Mouse (Mus musculus): ENCODE results near the gene Mettl7b. TPM values are rescaled to one million over a fixed set of nuclear protein-coding genes. Genes with fewer than 3 reads are reported as not detected.

Mettl7b gene
- polyA plus RNA-seq, 1 experiment from 2014 or later, result 232 TPM

GRCm38 (mm10) chr10:128922822-128923012 is 38.1 kb downstream of the Mettl7b start, which contains the start of gene Rdh5:
TSS of gene Rdh5 (minus strand) at chr10:128922888.
- 16% methylated on average over 1 of the region's 1 CpGs for WGBS
- H3K27me3 ChIP-seq (replicated peaks; ENCODE audit: control insufficient read depth, insufficient read depth, low read length), result no peaks in the 10 kb centered on the region
- no peak for TF ChIP-seq CTCF (IDR thresholded peaks at IDR 0.05; ENCODE audit: low read depth)

GRCm38 (mm10) chr10:128921883-128922821 is 38.6 kb downstream of the Mettl7b start:
- Histone ChIP-seq H3K36me3 (ENCODE audit: control insufficient read depth, insufficient read depth) (peaks cover 20% of the 10 kb centered on the region; the same call in 1 of the 2 replicates), H3K9me3 (ENCODE audit: control insufficient read depth) (no peaks in the 10 kb centered on the region), H3K4me2 (replicated peaks; ENCODE audit: low read depth) (peak overlapping the region; percentile 94), H3K4me1 (replicated peaks; ENCODE audit: control insufficient read depth, insufficient read depth, low read length) (peaks cover 21% of the 10 kb centered on the region), H3K27ac (ENCODE audit: low read depth, low read length) (no peak overlapping the region; the same call in 1 of the 2 replicates), H3K27me3 (replicated peaks; ENCODE audit: control insufficient read depth, insufficient read depth, low read length) (no peaks in the 10 kb centered on the region), H3K9ac (ENCODE audit: low read depth, low read length) (peak overlapping the region; percentile 86), H3K4me3 (ENCODE audit: low read depth, low read length) (peak overlapping the region; percentile 76)
- 68% methylated on average over 16 of the region's 16 CpGs for WGBS
- no peak for ATAC-seq
- TF ChIP-seq CTCF (IDR thresholded peaks at IDR 0.05; ENCODE audit: low read depth), result no peak

More at GRCm38 (mm10) chr10:128922822-128923012, 38.1 kb downstream of the Mettl7b start, which contains the start of gene Rdh5:
- peak within 1 kb of the TSS; percentile 86 for H3K9ac ChIP-seq (ENCODE audit: low read depth, low read length)
- peaks cover 14% of the 10 kb centered on the region; the same call in 1 of the 2 replicates for H3K36me3 ChIP-seq (ENCODE audit: control insufficient read depth, insufficient read depth)
- H3K4me3 ChIP-seq (ENCODE audit: low read depth, low read length), result peak within 1 kb of the TSS; percentile 76
- peaks cover 21% of the 10 kb centered on the region for H3K4me1 ChIP-seq (replicated peaks; ENCODE audit: control insufficient read depth, insufficient read depth, low read length)
- peak within 1 kb of the TSS; percentile 94 for H3K4me2 ChIP-seq (replicated peaks; ENCODE audit: low read depth)
- no peak for ATAC-seq
- peak within 1 kb of the TSS; percentile 98 for H3K27ac ChIP-seq (ENCODE audit: low read depth, low read length)
- H3K9me3 ChIP-seq (ENCODE audit: control insufficient read depth), result no peaks in the 10 kb centered on the region

GRCm38 (mm10) chr10:128921251-128921650 is 39.5 kb downstream of the Mettl7b start:
- Histone ChIP-seq H3K4me3 (ENCODE audit: low read depth, low read length) (no peak overlapping the region), H3K9me3 (ENCODE audit: control insufficient read depth) (no peaks in the 10 kb centered on the region), H3K4me2 (replicated peaks; ENCODE audit: low read depth) (0 out of 2 replicates have a peak overlapping the region, but pooled peaks have one; percentile 3), H3K9ac (ENCODE audit: low read depth, low read length) (no peak overlapping the region), H3K27me3 (replicated peaks; ENCODE audit: control insufficient read depth, insufficient read depth, low read length) (no peaks in the 10 kb centered on the region), H3K4me1 (replicated peaks; ENCODE audit: control insufficient read depth, insufficient read depth, low read length) (peaks cover 21% of the 10 kb centered on the region), H3K36me3 (ENCODE audit: control insufficient read depth, insufficient read depth) (peaks cover 27% of the 10 kb centered on the region; the same call in 1 of the 2 replicates), H3K27ac (ENCODE audit: low read depth, low read length) (no peak overlapping the region)
- no peak for TF ChIP-seq CTCF (IDR thresholded peaks at IDR 0.05; ENCODE audit: low read depth)
- ATAC-seq, result no peak
- 58% methylated on average over 1 of the region's 1 CpGs for WGBS

- Histone ChIP-seq H3K27me3 (replicated peaks; ENCODE audit: control insufficient read depth, insufficient read depth, low read length) (no peaks in the 10 kb centered on the region), H3K4me2 (replicated peaks; ENCODE audit: low read depth) (no peak overlapping the region), H3K9me3 (ENCODE audit: control insufficient read depth) (no peaks in the 10 kb centered on the region), H3K4me1 (replicated peaks; ENCODE audit: control insufficient read depth, insufficient read depth, low read length) (peaks cover 21% of the 10 kb centered on the region), H3K9ac (ENCODE audit: low read depth, low read length) (no peak overlapping the region), H3K36me3 (ENCODE audit: control insufficient read depth, insufficient read depth) (peaks cover 30% of the 10 kb centered on the region; the same call in 1 of the 2 replicates), H3K27ac (ENCODE audit: low read depth, low read length) (no peak overlapping the region), H3K4me3 (ENCODE audit: low read depth, low read length) (no peak overlapping the region)
- TF ChIP-seq CTCF (IDR thresholded peaks at IDR 0.05; ENCODE audit: low read depth), result no peak
- WGBS, result 68% methylated on average over 3 of the region's 3 CpGs
- no peak for ATAC-seq
Observed at GRCm38 (mm10) chr10:128920736-128921161, 40.0 kb downstream of the Mettl7b start.

- Histone ChIP-seq H3K9me3 (ENCODE audit: control insufficient read depth) (no peaks in the 10 kb centered on the region), H3K4me2 (replicated peaks; ENCODE audit: low read depth) (0 out of 2 replicates have a peak overlapping the region, but pooled peaks have one; percentile 9), H3K36me3 (ENCODE audit: control insufficient read depth, insufficient read depth) (peaks cover 38% of the 10 kb centered on the region), H3K27me3 (replicated peaks; ENCODE audit: control insufficient read depth, insufficient read depth, low read length) (no peaks in the 10 kb centered on the region), H3K9ac (ENCODE audit: low read depth, low read length) (no peak overlapping the region), H3K4me1 (replicated peaks; ENCODE audit: control insufficient read depth, insufficient read depth, low read length) (peaks cover 21% of the 10 kb centered on the region), H3K27ac (ENCODE audit: low read depth, low read length) (no peak overlapping the region), H3K4me3 (ENCODE audit: low read depth, low read length) (no peak overlapping the region)
- no peak for ATAC-seq
- WGBS, result 78% methylated on average over 7 of the region's 7 CpGs
- no peak for TF ChIP-seq CTCF (IDR thresholded peaks at IDR 0.05; ENCODE audit: low read depth)
Observed at GRCm38 (mm10) chr10:128919966-128920365, 40.8 kb downstream of the Mettl7b start.

- Histone ChIP-seq H3K9me3 (ENCODE audit: control insufficient read depth) (no peaks in the 10 kb centered on the region), H3K4me3 (ENCODE audit: low read depth, low read length) (no peak overlapping the region), H3K27me3 (replicated peaks; ENCODE audit: control insufficient read depth, insufficient read depth, low read length) (no peaks in the 10 kb centered on the region), H3K4me2 (replicated peaks; ENCODE audit: low read depth) (peak overlapping the region; percentile 9; the same call in 1 of the 2 replicates), H3K36me3 (ENCODE audit: control insufficient read depth, insufficient read depth) (peaks cover 46% of the 10 kb centered on the region), H3K9ac (ENCODE audit: low read depth, low read length) (0 out of 2 replicates have a peak overlapping the region, but pooled peaks have one; percentile 22), H3K4me1 (replicated peaks; ENCODE audit: control insufficient read depth, insufficient read depth, low read length) (peaks cover 21% of the 10 kb centered on the region), H3K27ac (ENCODE audit: low read depth, low read length) (peak overlapping the region; percentile 78)
- ATAC-seq, result peak; percentile 63
- TF ChIP-seq CTCF (IDR thresholded peaks at IDR 0.05; ENCODE audit: low read depth), result no peak
- 14% methylated on average over 6 of the region's 6 CpGs for WGBS
Observed at GRCm38 (mm10) chr10:128919203-128919631, 41.6 kb downstream of the Mettl7b start.
